Comparison of ENCODE assay signal across 9 mouse cellular contexts in the genomic region with DNA sequence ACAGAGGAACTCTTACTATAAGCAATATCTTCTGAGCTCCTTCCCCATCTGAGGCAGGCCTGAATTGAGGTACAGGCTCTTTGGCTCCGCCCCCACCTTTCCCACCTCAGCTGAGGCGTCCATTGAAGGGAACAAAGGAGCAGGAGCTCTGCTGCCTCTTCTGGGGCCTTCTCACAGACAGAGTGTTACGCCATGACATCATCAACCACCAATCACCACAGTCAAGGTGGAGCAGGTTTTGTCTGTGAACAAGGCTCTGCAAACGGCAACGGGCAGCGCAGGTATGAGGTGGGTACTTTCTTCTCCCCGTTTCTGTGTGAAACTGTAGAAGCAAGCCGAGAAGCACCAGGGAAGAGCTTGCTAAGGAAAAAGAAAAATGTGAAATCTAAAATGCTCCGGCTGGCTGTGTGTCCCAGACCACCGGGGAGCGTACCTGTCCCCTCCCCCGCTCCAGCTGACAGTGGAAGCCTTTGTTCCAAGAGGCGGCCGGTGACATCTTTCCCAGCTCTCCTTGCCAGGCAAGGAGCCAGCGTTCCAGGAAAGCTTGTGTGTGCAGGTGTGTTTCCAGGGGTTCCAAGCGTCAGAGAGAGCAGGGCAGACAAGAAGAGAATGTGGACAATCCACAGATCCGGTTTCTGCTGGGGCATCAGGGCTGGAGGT.
DNase-seq lines count a peak whose midpoint lies in the region; ATAC-seq and TF ChIP-seq lines count a peak whose summit lies in the region.
"Had no signal": no experiment of that assay in that cellular context is flagged by ENCODE, and none has a peak within 500 bp of the region (broad histone marks: within the 10 kb centered on the region; RNA-seq: fewer than 3 reads in every experiment).

No protein-coding gene starts in this region.

- peak; percentile 77 for DNase-seq in lung, embryonic 14.5 days
- DNase-seq in lung, adult 2 months, result no peak
- peak; percentile 91 for DNase-seq in embryonic facial prominence, embryonic 14.5 days (ENCODE audit: low spot score)
- no peak for DNase-seq in midbrain, embryonic 11.5 days (ENCODE audit: low spot score, missing footprints)
- no peak for DNase-seq in natural killer cell, adult 2 months (ENCODE audit: low spot score in 2 of 2)
- no peak for DNase-seq in adrenal gland, adult (ENCODE audit: inconsistent age in 2 of 2, low spot score in 1 of 2)

- H3K27me3 ChIP-seq in lung, embryonic 14.5 days (ENCODE audit: insufficient read depth, low read length), result no peaks in the 10 kb centered on the region
- H3K27me3 ChIP-seq in embryonic facial prominence, embryonic 14.5 days (replicated peaks; ENCODE audit: control insufficient read depth, insufficient read depth, low read length), result no peaks in the 10 kb centered on the region
- H3K27me3 ChIP-seq in kidney, embryonic 14.5 days (ENCODE audit: control insufficient read depth, insufficient read depth, low read length), result no peaks in the 10 kb centered on the region
- H3K27me3 ChIP-seq in midbrain, embryonic 11.5 days (ENCODE audit: control insufficient read depth, insufficient read depth, low read length), result no peaks in the 10 kb centered on the region
- H3K27me3 ChIP-seq: megakaryocyte, embryonic 14.5 days had no signal

- ATAC-seq in lung, embryonic 14.5 days (ENCODE audit: insufficient read depth), result peak; percentile 80
- peak; percentile 93 for ATAC-seq in embryonic facial prominence, embryonic 14.5 days (ENCODE audit: low read depth)
- ATAC-seq in kidney, embryonic 14.5 days (ENCODE audit: low FRiP score, low TSS enrichment), result peak; percentile 22; the same call in 1 of the 2 replicates
- ATAC-seq in midbrain, embryonic 11.5 days (ENCODE audit: low FRiP score), result peak; percentile 27; the same call in 1 of the 2 replicates
- no peak for ATAC-seq in erythroid progenitor cell, adult 5-6 weeks (replicated peaks; ENCODE audit: low FRiP score, poor library complexity, severe bottlenecking)

- peak overlapping the region; percentile 96 for H3K27ac ChIP-seq in lung, embryonic 14.5 days (ENCODE audit: low read depth)
- peak overlapping the region; percentile 72 for H3K27ac ChIP-seq in embryonic facial prominence, embryonic 14.5 days (replicated peaks; ENCODE audit: low read depth, low read length)
- H3K27ac ChIP-seq in kidney, embryonic 14.5 days (ENCODE audit: low read depth, low read length), result peak overlapping the region; percentile 73
- no peak overlapping the region for H3K27ac ChIP-seq in midbrain, embryonic 11.5 days (ENCODE audit: low read depth, low read length)

- peak overlapping the region; percentile 22 for H3K4me3 ChIP-seq in lung, embryonic 14.5 days (ENCODE audit: low read depth, low read length)
- no peak overlapping the region for H3K4me3 ChIP-seq in lung, adult 2 months (replicated peaks; ENCODE audit: extremely low read depth, low read depth, low read length)
- peak overlapping the region; percentile 24 for H3K4me3 ChIP-seq in embryonic facial prominence, embryonic 14.5 days (ENCODE audit: low read depth, low read length)
- H3K4me3 ChIP-seq in kidney, embryonic 14.5 days (ENCODE audit: low read length), result peak overlapping the region; percentile 10; the same call in 1 of the 2 replicates
- H3K4me3 ChIP-seq in midbrain, embryonic 11.5 days (ENCODE audit: low read depth, low read length), result no peak overlapping the region
- H3K4me3 ChIP-seq: megakaryocyte, embryonic 14.5 days had no signal

- TF ChIP-seq CTCF in lung, embryonic 14.5 days (IDR thresholded peaks at IDR 0.05; ENCODE audit: low read depth), result no peak
- TF ChIP-seq CTCF in lung, adult 2 months (IDR thresholded peaks at IDR 0.05; ENCODE audit: insufficient read depth, low read length), result no peak

- WGBS in lung, embryonic 14.5 days, result 36% methylated on average over 17 of the region's 17 CpGs
- 56% methylated on average over 17 of the region's 17 CpGs for WGBS in lung, adult 2 months
- WGBS in embryonic facial prominence, embryonic 14.5 days, result 32% methylated on average over 17 of the region's 17 CpGs
- WGBS in kidney, embryonic 14.5 days, result 32% methylated on average over 17 of the region's 17 CpGs
- 37% methylated on average over 17 of the region's 17 CpGs for WGBS in midbrain, embryonic 11.5 days

- H3K9me3 ChIP-seq in lung, embryonic 14.5 days (ENCODE audit: low read depth, low read length), result no peaks in the 10 kb centered on the region
- H3K9me3 ChIP-seq in embryonic facial prominence, embryonic 14.5 days (ENCODE audit: control insufficient read depth, low read length), result no peaks in the 10 kb centered on the region
- H3K9me3 ChIP-seq in kidney, embryonic 14.5 days (ENCODE audit: control insufficient read depth, low read length), result no peaks in the 10 kb centered on the region
- H3K9me3 ChIP-seq in midbrain, embryonic 11.5 days (ENCODE audit: control insufficient read depth, low read length), result no peaks in the 10 kb centered on the region
- H3K9me3 ChIP-seq: megakaryocyte, embryonic 14.5 days had no signal

- no peaks in the 10 kb centered on the region for H3K36me3 ChIP-seq in lung, embryonic 14.5 days (ENCODE audit: insufficient read depth)
- H3K36me3 ChIP-seq in embryonic facial prominence, embryonic 14.5 days (ENCODE audit: control insufficient read depth, insufficient read depth, low read length), result no peaks in the 10 kb centered on the region
- no peaks in the 10 kb centered on the region for H3K36me3 ChIP-seq in kidney, embryonic 14.5 days (ENCODE audit: control insufficient read depth, insufficient read depth, low read length)
- no peaks in the 10 kb centered on the region for H3K36me3 ChIP-seq in midbrain, embryonic 11.5 days (ENCODE audit: control insufficient read depth, insufficient read depth, low read length)

- peak overlapping the region; percentile 55 for H3K4me2 ChIP-seq in lung, embryonic 14.5 days
- peak overlapping the region; percentile 45 for H3K4me2 ChIP-seq in embryonic facial prominence, embryonic 14.5 days (ENCODE audit: low read depth, low read length)
- peak overlapping the region; percentile 34 for H3K4me2 ChIP-seq in kidney, embryonic 14.5 days (replicated peaks; ENCODE audit: low read depth, low read length)
- H3K4me2 ChIP-seq in midbrain, embryonic 11.5 days, result no peak overlapping the region; the same call in 1 of the 2 replicates

- no peak for TF ChIP-seq POLR2A in lung, adult 2 months (IDR thresholded peaks at IDR 0.05; ENCODE audit: borderline replicate concordance, extremely low read depth, low read depth, low read length)

- H3K9ac ChIP-seq in lung, embryonic 14.5 days, result peak overlapping the region; percentile 45
- H3K9ac ChIP-seq in embryonic facial prominence, embryonic 14.5 days (ENCODE audit: low read depth, low read length), result peak overlapping the region; percentile 57
- H3K9ac ChIP-seq in kidney, embryonic 14.5 days (ENCODE audit: low read depth, low read length), result peak overlapping the region; percentile 56
- H3K9ac ChIP-seq in midbrain, embryonic 11.5 days (ENCODE audit: low read length), result no peak overlapping the region

- peaks cover 29% of the 10 kb centered on the region for H3K4me1 ChIP-seq in lung, embryonic 14.5 days (ENCODE audit: insufficient read depth)
- peaks cover 5% of the 10 kb centered on the region; the same call in 1 of the 2 replicates for H3K4me1 ChIP-seq in lung, adult 2 months (ENCODE audit: control insufficient read depth, insufficient read depth, low read length)
- H3K4me1 ChIP-seq in embryonic facial prominence, embryonic 14.5 days (ENCODE audit: control insufficient read depth, insufficient read depth, low read length), result peaks cover 20% of the 10 kb centered on the region
- H3K4me1 ChIP-seq in kidney, embryonic 14.5 days (ENCODE audit: control insufficient read depth, insufficient read depth, low read length), result peaks cover 56% of the 10 kb centered on the region
- peaks cover 9% of the 10 kb centered on the region for H3K4me1 ChIP-seq in midbrain, embryonic 11.5 days (ENCODE audit: control insufficient read depth, insufficient read depth, low read length)

Comparison
In these comparisons a context has a peak if more than half of its experiments do, and no peak if none do; other contexts are left out.
1. DNase-seq: peak in lung, embryonic 14.5 days (single experiment) and embryonic facial prominence, embryonic 14.5 days (single experiment); none in lung, adult 2 months (single experiment), midbrain, embryonic 11.5 days (single experiment), natural killer cell, adult 2 months (0 of 2) and adrenal gland, adult (0 of 2).
2. H3K4me3 ChIP-seq: peak in lung, embryonic 14.5 days (single experiment), embryonic facial prominence, embryonic 14.5 days (single experiment) and kidney, embryonic 14.5 days (single experiment); none in lung, adult 2 months (single experiment) and midbrain, embryonic 11.5 days (single experiment).